Mouse (Mus musculus): ENCODE measurements at regions not wholly inside any gene's neighbourhood (a gene's known extent, or its start where the extent isn't known, plus 50 kb on each side); places are given as distances from the start of the nearest gene placed in this dataset.

DNA sequence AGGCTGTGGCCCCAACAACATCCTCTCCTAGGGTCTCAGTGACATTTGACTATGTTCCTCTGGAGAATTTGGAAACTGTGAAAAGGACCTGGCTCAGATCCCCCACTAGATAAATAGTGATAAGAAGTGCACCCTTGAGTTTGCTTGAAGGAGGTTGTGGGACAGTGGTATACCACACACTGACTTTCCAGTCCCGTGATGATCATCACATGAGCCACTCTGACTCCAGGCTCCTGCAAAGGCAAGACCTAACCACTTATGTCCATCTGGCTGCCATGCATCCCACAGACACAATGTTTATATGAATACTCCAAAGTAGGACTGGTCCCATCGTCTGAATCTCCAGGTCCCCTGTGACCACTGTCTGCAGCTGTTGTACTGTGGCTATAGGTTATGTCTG lies 523.7 kb upstream of the Lrrc6 start:
- DNase-seq (ENCODE audit: low spot score) = no peak
- H3K9ac ChIP-seq (replicated peaks; ENCODE audit: low read length) = no peak overlapping the region
- H3K4me1 ChIP-seq (ENCODE audit: control insufficient read depth, insufficient read depth, low read length) = no peaks in the 10 kb centered on the region
- H3K27ac ChIP-seq (replicated peaks; ENCODE audit: low read depth, low read length) = no peak overlapping the region
- H3K9me3 ChIP-seq (replicated peaks; ENCODE audit: control insufficient read depth, low read length) = no peaks in the 10 kb centered on the region
- H3K4me3 ChIP-seq (ENCODE audit: low read depth, low read length) = no peak overlapping the region
- no peak for ATAC-seq (replicated peaks; ENCODE audit: insufficient number of reproducible peaks, low FRiP score, low TSS enrichment, low read depth)
- WGBS = 56% methylated on average over 2 of the region's 2 CpGs
- no peak overlapping the region for H3K4me2 ChIP-seq (ENCODE audit: low read depth, low read length)
- H3K36me3 ChIP-seq (replicated peaks; ENCODE audit: control insufficient read depth, insufficient read depth, low read depth, low read length) = no peaks in the 10 kb centered on the region
- H3K27me3 ChIP-seq (ENCODE audit: control insufficient read depth, insufficient read depth, low read length) = no peaks in the 10 kb centered on the region

DNA sequence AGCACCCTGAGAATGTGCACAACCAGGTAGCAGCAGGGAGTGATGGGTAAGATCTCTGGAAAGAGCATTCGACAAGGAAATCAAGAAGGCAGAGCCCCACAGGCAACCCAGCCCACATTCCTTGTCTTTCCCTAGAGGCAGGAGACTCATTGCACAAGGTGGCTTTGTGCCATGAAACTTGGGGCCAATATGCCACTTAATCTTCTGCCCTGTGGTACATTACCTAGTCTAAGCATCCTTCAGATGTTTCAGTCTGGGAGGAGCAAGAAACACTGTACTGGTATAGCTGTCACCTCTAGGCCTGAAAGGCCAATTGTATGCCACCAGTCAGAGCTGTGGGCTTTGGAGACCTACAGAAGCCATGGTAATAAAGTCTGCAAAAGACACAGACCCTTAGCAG lies 522.4 kb upstream of the Lrrc6 start:
- ATAC-seq (replicated peaks; ENCODE audit: insufficient number of reproducible peaks, low FRiP score, low TSS enrichment, low read depth) (no peak), DNase-seq (ENCODE audit: low spot score) (no peak)
- H3K4me1 ChIP-seq (ENCODE audit: control insufficient read depth, insufficient read depth, low read length) = no peaks in the 10 kb centered on the region
- WGBS = 93% methylated on average over 1 of the region's 1 CpGs
- no peaks in the 10 kb centered on the region for H3K36me3 ChIP-seq (replicated peaks; ENCODE audit: control insufficient read depth, insufficient read depth, low read depth, low read length)
- no peaks in the 10 kb centered on the region for H3K9me3 ChIP-seq (replicated peaks; ENCODE audit: control insufficient read depth, low read length)
- H3K27me3 ChIP-seq (ENCODE audit: control insufficient read depth, insufficient read depth, low read length) = no peaks in the 10 kb centered on the region
- no peak overlapping the region for H3K9ac ChIP-seq (replicated peaks; ENCODE audit: low read length)
- H3K27ac ChIP-seq (replicated peaks; ENCODE audit: low read depth, low read length) = no peak overlapping the region
- no peak overlapping the region for H3K4me2 ChIP-seq (ENCODE audit: low read depth, low read length)
- H3K4me3 ChIP-seq (ENCODE audit: low read depth, low read length) = no peak overlapping the region

DNA sequence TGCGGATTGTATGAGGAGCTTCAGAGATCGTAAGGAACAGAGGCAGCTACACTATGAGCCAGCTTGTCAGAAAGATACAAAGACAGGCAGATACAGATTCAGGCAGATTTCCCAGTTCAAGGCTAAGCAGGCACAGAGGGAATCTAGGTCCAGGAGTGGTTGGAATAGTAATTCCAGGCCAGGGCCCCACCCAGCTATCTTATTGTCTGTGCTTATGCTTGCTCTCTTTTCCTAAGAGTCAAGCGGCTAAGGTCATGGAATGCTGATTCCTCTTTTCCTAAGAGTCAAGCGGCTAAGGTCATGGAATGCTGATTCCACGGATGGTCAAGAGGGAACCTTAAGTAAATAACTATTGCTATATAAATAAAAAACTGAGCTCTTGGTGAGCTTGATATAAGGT lies 520.7 kb upstream of the Lrrc6 start:
- ATAC-seq (replicated peaks; ENCODE audit: insufficient number of reproducible peaks, low FRiP score, low TSS enrichment, low read depth) = no peak
- H3K9me3 ChIP-seq (replicated peaks; ENCODE audit: control insufficient read depth, low read length) = no peaks in the 10 kb centered on the region
- no peak for DNase-seq (ENCODE audit: low spot score)
- H3K36me3 ChIP-seq (replicated peaks; ENCODE audit: control insufficient read depth, insufficient read depth, low read depth, low read length) = no peaks in the 10 kb centered on the region
- H3K9ac ChIP-seq (replicated peaks; ENCODE audit: low read length) = no peak overlapping the region
- H3K4me1 ChIP-seq (ENCODE audit: control insufficient read depth, insufficient read depth, low read length) = no peaks in the 10 kb centered on the region
- no peaks in the 10 kb centered on the region for H3K27me3 ChIP-seq (ENCODE audit: control insufficient read depth, insufficient read depth, low read length)
- WGBS = 83% methylated on average over 5 of the region's 5 CpGs
- no peak overlapping the region for H3K27ac ChIP-seq (replicated peaks; ENCODE audit: low read depth, low read length)
- H3K4me3 ChIP-seq (ENCODE audit: low read depth, low read length) = no peak overlapping the region
- no peak overlapping the region for H3K4me2 ChIP-seq (ENCODE audit: low read depth, low read length)

- no peaks in the 10 kb centered on the region for H3K27me3 ChIP-seq (ENCODE audit: control insufficient read depth, insufficient read depth, low read length)
- ATAC-seq (replicated peaks; ENCODE audit: insufficient number of reproducible peaks, low FRiP score, low TSS enrichment, low read depth) (no peak), DNase-seq (ENCODE audit: low spot score) (no peak)
- no peak overlapping the region for H3K4me3 ChIP-seq (ENCODE audit: low read depth, low read length)
- WGBS = 79% methylated on average over 1 of the region's 1 CpGs
- no peaks in the 10 kb centered on the region for H3K9me3 ChIP-seq (replicated peaks; ENCODE audit: control insufficient read depth, low read length)
- no peak overlapping the region for H3K9ac ChIP-seq (replicated peaks; ENCODE audit: low read length)
- H3K4me2 ChIP-seq (ENCODE audit: low read depth, low read length) = no peak overlapping the region
- H3K27ac ChIP-seq (replicated peaks; ENCODE audit: low read depth, low read length) = no peak overlapping the region
- no peaks in the 10 kb centered on the region for H3K4me1 ChIP-seq (ENCODE audit: control insufficient read depth, insufficient read depth, low read length)
- no peaks in the 10 kb centered on the region for H3K36me3 ChIP-seq (replicated peaks; ENCODE audit: control insufficient read depth, insufficient read depth, low read depth, low read length)
These were observed 519.2 kb upstream of the Lrrc6 start for GRCm38 (mm10) chr15:67019891-67020290.

GRCm38 (mm10) chr15:67019194-67019661 lies 518.5 kb upstream of the Lrrc6 start:
- Histone ChIP-seq H3K4me2 (ENCODE audit: low read depth, low read length) (no peak overlapping the region), H3K4me1 (ENCODE audit: control insufficient read depth, insufficient read depth, low read length) (no peaks in the 10 kb centered on the region), H3K27me3 (ENCODE audit: control insufficient read depth, insufficient read depth, low read length) (no peaks in the 10 kb centered on the region), H3K27ac (replicated peaks; ENCODE audit: low read depth, low read length) (no peak overlapping the region), H3K9ac (replicated peaks; ENCODE audit: low read length) (no peak overlapping the region), H3K36me3 (replicated peaks; ENCODE audit: control insufficient read depth, insufficient read depth, low read depth, low read length) (no peaks in the 10 kb centered on the region), H3K4me3 (ENCODE audit: low read depth, low read length) (no peak overlapping the region), H3K9me3 (replicated peaks; ENCODE audit: control insufficient read depth, low read length) (no peaks in the 10 kb centered on the region)
- 26% methylated on average over 6 of the region's 6 CpGs for WGBS
- DNase-seq (ENCODE audit: low spot score) (peak; percentile 9), ATAC-seq (replicated peaks; ENCODE audit: insufficient number of reproducible peaks, low FRiP score, low TSS enrichment, low read depth) (peak; percentile 41; the same call in 1 of the 2 replicates)
